Mouse (Mus musculus): ENCODE measurements around the gene Pgr. TPM values are rescaled to one million over a fixed set of nuclear protein-coding genes. Genes with fewer than 3 reads are reported as not detected.

The Pgr gene
- polyA plus RNA-seq, 1 experiment from 2014 or later, result not detected

DNA sequence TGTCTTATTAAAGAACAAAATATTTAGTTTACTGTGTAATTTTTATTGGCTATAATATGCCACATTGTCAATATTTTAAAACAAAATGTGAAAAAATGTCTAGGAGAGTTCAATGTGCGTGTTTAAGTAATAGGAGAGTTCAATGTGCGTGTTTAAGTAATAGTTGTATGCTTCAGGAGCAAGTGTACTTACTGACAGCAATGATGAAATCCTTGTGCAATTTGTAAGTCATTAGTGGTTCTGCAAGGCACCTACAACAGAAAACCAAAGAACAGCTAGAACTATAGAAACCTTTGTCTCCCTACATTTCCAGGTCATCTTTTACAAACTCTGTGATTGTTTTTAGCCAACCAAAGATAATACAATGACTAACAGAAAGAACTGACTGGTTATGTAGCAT, 115.5 kb downstream of the Pgr start:
- Histone ChIP-seq H3K9me3 (ENCODE audit: low read length) (no peaks in the 10 kb centered on the region), H3K27me3 (ENCODE audit: insufficient read depth, low read length) (no peaks in the 10 kb centered on the region), H3K4me1 (ENCODE audit: insufficient read depth) (no peaks in the 10 kb centered on the region), H3K36me3 (replicated peaks; ENCODE audit: insufficient read depth, low read length) (0 out of 2 replicates have a peak, but pooled peaks cover 2% of the 10 kb centered on the region), H3K4me3 (ENCODE audit: low read depth, low read length) (no peak overlapping the region), H3K27ac (ENCODE audit: low read depth) (no peak overlapping the region), H3K4me2 (ENCODE audit: low read depth, low read length) (no peak overlapping the region), H3K9ac (replicated peaks) (no peak overlapping the region)
- DNase-seq (no peak), ATAC-seq (peak; percentile 61)
- TF ChIP-seq CTCF (IDR thresholded peaks at IDR 0.05; ENCODE audit: low read depth), result no peak
- no peak for TF ChIP-seq EP300 (IDR thresholded peaks at IDR 0.05; ENCODE audit: low read depth)
- WGBS (ENCODE audit: insufficient replicate concordance), result 52% methylated on average over 2 of the region's 2 CpGs

Other genes with a start within 250 kb of the Pgr start
- gene Gm16485, start 72.0 kb downstream of the Pgr start, polyA plus RNA-seq (2015; fragmentation: Nextera tagmentation; extraction: Ambion mirVana), result not detected in 2 replicates

All from liver, postnatal 0 days (tissue).